Mouse (Mus musculus) small intestine, adult 2 months (tissue): ENCODE measurements around the gene Rps6kl1. TPM values are rescaled to one million over a fixed set of nuclear protein-coding genes. Genes with fewer than 3 reads are reported as not detected.
A peak's percentile ranks its signal among the peaks of the same experiment; 100 is the strongest.
"Not testable (repeated sequence)": the region's sequence is repeated elsewhere in the genome, so short reads cannot be mapped to it uniquely, and the experiment has no call there.

Experiments
- H3K27ac ChIP-seq: fragments of 200-500 bp; 2 replicates; pipeline ENCODE4 v1.5.1; 2012; ENCODE audit warnings: low read depth, low read length, control low read depth, inconsistent platforms; ENCODE audit not compliant: insufficient read depth
- H3K27me3 ChIP-seq: fragments of 200-500 bp; 2 replicates; pipeline ENCODE4 v1.6.1; 2012; ENCODE audit warnings: mild to moderate bottlenecking, moderate library complexity, low read length, inconsistent platforms; ENCODE audit not compliant: control insufficient read depth, insufficient read depth
- H3K36me3 ChIP-seq: fragments of 200-500 bp; 2 replicates; pipeline ENCODE4 v1.6.1; 2012; ENCODE audit warnings: mild to moderate bottlenecking, low read length, control low read depth, inconsistent platforms; ENCODE audit not compliant: control insufficient read depth, insufficient read depth
- H3K4me1 ChIP-seq: fragments of 200-500 bp; 2 replicates; pipeline ENCODE4 v1.6.1; 2012; ENCODE audit warnings: low read length, inconsistent platforms, mixed read lengths; ENCODE audit not compliant: control insufficient read depth, insufficient read depth, insufficient read length
- H3K4me3 ChIP-seq: fragments of 200-500 bp; 2 replicates; pipeline ENCODE4 v1.5.1; 2012; ENCODE audit warnings: low read depth, mild to moderate bottlenecking, control low read depth, inconsistent platforms, low read length, moderate library complexity
- CTCF ChIP-seq: fragments of 200-500 bp; IDR thresholded peaks from 2 replicates; pipeline ENCODE4 v1.5.1; 2012; ENCODE audit warnings: low read depth, mild to moderate bottlenecking, control low read depth, inconsistent platforms, low read length, moderate library complexity, mixed read lengths; ENCODE audit not compliant: insufficient replicate concordance, insufficient read length; ENCODE audit errors: extremely low read depth
- POLR2A ChIP-seq: fragments of 200-500 bp; IDR thresholded peaks from 2 replicates; pipeline ENCODE4 v1.6.1; 2012; ENCODE audit warnings: low read depth, mild to moderate bottlenecking, control low read depth, inconsistent platforms, low read length, moderate library complexity
- WGBS: fragments of 180-500 bp; shearing (Covaris S2); methylation state at CpG from one replicate; pipeline ENCODE4 v1.1.7; 2018; 5-methylcytosine and 5-hydroxymethylcytosine counted together
- polyA plus RNA-seq: library from polyadenylated mRNA; depleted of rRNA; stranded (reverse); fragments of >200 nt; gene quantifications from 2 replicates; pipeline ENCODE4 v1.2.3, GENCODE M21; 2012

The Rps6kl1 gene
- polyA plus RNA-seq, 1 experiment: 0.68 TPM

- Histone ChIP-seq H3K4me1 (no peaks in the 10 kb centered on the region; the same call in 1 of the 2 replicates), H3K4me3 (no peak overlapping the region), H3K27me3 (no peaks in the 10 kb centered on the region), H3K27ac (no peak overlapping the region), H3K36me3 (no peaks in the 10 kb centered on the region)
- TF ChIP-seq POLR2A: no peak
- TF ChIP-seq CTCF: no peak
- 23% methylated on average over 3 of the region's 3 CpGs for WGBS
Measured at GRCm38 (mm10) chr12:85153011-85153410, 1.9 kb upstream of the Rps6kl1 start.

- peak overlapping the region; percentile 41 for H3K4me3 ChIP-seq
- peaks cover 2% of the 10 kb centered on the region; the same call in 1 of the 2 replicates for H3K4me1 ChIP-seq
- H3K27me3 ChIP-seq: no peaks in the 10 kb centered on the region
- TF ChIP-seq POLR2A (no peak), CTCF (no peak)
- H3K27ac ChIP-seq: no peak overlapping the region
- WGBS: 36% methylated on average over 20 of the region's 20 CpGs
- no peaks in the 10 kb centered on the region for H3K36me3 ChIP-seq
Measured at GRCm38 (mm10) chr12:85150321-85151001, 603 bp downstream of the Rps6kl1 start.

- TF ChIP-seq POLR2A: no peak
- TF ChIP-seq CTCF: no peak
- Histone ChIP-seq H3K27ac (no peak overlapping the region), H3K4me3 (no peak overlapping the region), H3K36me3 (no peaks in the 10 kb centered on the region), H3K4me1 (peaks cover 2% of the 10 kb centered on the region; the same call in 1 of the 2 replicates), H3K27me3 (no peaks in the 10 kb centered on the region)
- WGBS: 77% methylated on average over 9 of the region's 9 CpGs
Measured at GRCm38 (mm10) chr12:85146881-85147280, 4.2 kb downstream of the Rps6kl1 start.

DNA sequence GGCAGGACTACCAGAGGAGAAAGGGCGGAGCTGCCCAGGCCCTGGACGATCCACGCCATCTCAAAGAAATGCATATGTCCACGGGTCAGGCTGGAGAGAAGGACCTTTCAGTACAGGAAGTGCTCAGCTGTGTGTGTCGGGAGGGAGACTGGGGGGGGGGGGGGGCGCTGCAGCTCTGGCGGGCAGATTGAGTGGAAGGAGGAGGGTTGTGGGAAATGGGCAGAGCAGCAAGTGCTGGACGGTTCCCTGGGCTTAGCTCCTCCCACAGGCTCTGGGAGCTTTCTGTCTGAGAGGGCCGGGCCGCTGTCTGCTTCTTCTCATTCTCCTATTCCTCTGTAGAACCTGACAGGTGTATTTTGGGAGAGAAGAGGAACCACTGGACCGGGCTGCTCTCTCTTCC is 4.7 kb downstream of the Rps6kl1 start:
- H3K27ac ChIP-seq: no peak overlapping the region; the same call in 1 of the 2 replicates
- 25% methylated on average over 11 of the region's 11 CpGs for WGBS

DNA sequence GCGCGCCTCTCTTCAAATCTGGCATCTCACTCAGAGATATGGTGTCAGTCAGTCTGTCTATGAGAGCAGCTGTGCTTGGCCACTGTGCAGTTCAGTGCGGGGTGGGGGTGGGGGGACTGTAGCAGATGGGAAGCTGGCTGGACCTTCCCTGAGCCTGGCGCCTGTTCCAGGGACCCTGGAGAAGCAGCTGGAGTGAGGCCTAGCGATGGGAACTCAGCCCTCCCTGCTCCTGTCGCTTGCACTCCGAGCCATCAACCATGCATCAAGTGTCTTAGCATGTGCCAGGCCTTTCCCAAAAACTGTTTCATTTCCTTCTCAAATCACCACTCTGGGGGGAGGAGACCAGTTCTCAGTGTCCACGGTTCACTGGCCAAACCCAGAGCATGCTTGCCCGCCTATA is 5.4 kb downstream of the Rps6kl1 start:
- Histone ChIP-seq H3K4me1 (peaks cover 2% of the 10 kb centered on the region; the same call in 1 of the 2 replicates), H3K4me3 (no peak overlapping the region), H3K27me3 (no peaks in the 10 kb centered on the region), H3K27ac (peak overlapping the region; percentile 46; the same call in 1 of the 2 replicates), H3K36me3 (no peaks in the 10 kb centered on the region)
- WGBS: 80% methylated on average over 9 of the region's 9 CpGs
- no peak for TF ChIP-seq POLR2A
- no peak for TF ChIP-seq CTCF

More for the DNA sequence above, 4.7 kb downstream of the Rps6kl1 start:
- peaks cover 2% of the 10 kb centered on the region; the same call in 1 of the 2 replicates for H3K4me1 ChIP-seq
- no peaks in the 10 kb centered on the region for H3K27me3 ChIP-seq
- H3K36me3 ChIP-seq: no peaks in the 10 kb centered on the region
- TF ChIP-seq POLR2A: no peak
- no peak for TF ChIP-seq CTCF
- H3K4me3 ChIP-seq: no peak overlapping the region

GRCm38 (mm10) chr12:85144821-85145220 is 6.2 kb downstream of the Rps6kl1 start:
- Histone ChIP-seq H3K36me3 (no peaks in the 10 kb centered on the region), H3K4me1 (peaks cover 2% of the 10 kb centered on the region; the same call in 1 of the 2 replicates)
- 96% methylated on average over 4 of the region's 4 CpGs for WGBS

GRCm38 (mm10) chr12:85144276-85144675 is 6.8 kb downstream of the Rps6kl1 start:
- not testable (repeated sequence) for H3K4me3 ChIP-seq, H3K27me3 ChIP-seq, H3K36me3 ChIP-seq, H3K27ac ChIP-seq, H3K4me1 ChIP-seq
- WGBS: 46% methylated on average over 2 of the region's 2 CpGs

More at GRCm38 (mm10) chr12:85144821-85145220, 6.2 kb downstream of the Rps6kl1 start:
- no peak for TF ChIP-seq POLR2A
- TF ChIP-seq CTCF: no peak
- Histone ChIP-seq H3K4me3 (no peak overlapping the region), H3K27me3 (no peaks in the 10 kb centered on the region), H3K27ac (no peak overlapping the region)
